Mouse (Mus musculus) cerebellum, postnatal 10 days (tissue): Measurements from ENCODE around the gene Dtnbp1.

Experiments
- DNase-seq, 2 experiments: peaks; one replicate each; pipeline ENCODE4 v3.0.0; 2021; ENCODE audit warnings: mixed read lengths in 2 of 2

Dtnbp1 gene

GRCm38 (mm10) chr13:45001228-45001910 is 578 bp downstream of the Dtnbp1 start:
- DNase-seq: peak; percentile 67 to 69

GRCm38 (mm10) chr13:45000836-45001227 is 1.1 kb downstream of the Dtnbp1 start:
- peak; percentile 60 to 62 for DNase-seq

DNA sequence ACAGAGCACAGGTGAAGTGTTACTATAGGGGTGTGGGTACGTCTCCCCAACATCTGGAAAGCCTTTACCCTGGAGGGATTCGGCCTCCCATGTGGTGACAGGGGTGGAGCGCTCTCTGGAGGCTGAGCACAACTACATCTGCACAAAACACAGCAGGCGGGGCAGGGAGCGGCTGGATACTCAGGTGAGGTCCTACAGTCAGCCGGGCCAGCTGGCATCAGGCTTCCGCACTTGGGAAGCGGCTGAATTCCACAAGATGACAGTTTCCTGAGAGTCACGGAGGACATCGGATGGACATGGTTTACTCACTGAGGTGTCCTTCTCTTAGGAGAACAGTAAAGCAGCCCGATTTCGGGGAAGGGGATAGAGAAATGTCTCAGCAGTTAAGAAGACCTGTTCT is 2.7 kb downstream of the Dtnbp1 start:
- no peak for DNase-seq

- no peak for DNase-seq
Observed at GRCm38 (mm10) chr13:44996339-44996738, 5.6 kb downstream of the Dtnbp1 start.

- DNase-seq: no peak
Observed at GRCm38 (mm10) chr13:44992550-44993205, 9.3 kb downstream of the Dtnbp1 start.

DNA sequence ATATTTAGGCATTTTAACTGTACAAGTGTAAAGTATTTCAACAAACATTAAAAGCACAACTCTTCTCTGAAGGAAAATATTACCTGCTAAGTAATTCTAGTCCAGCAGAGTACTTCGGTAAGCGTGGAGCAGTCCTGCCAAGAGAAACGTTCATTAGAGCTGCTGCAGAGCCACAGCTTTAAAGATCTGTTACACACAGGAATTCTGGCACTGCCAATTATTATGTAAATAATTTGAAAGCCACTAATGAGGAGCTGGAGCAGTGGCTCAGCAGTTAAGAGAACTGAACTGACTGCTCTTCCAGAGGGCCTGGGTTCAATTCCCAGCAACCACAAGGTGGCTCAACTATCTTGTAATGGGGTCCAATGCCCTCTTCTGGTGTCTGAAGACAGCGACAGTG is 10.0 kb downstream of the Dtnbp1 start:
- no peak for DNase-seq

GRCm38 (mm10) chr13:44990073-44990682 is 11.8 kb downstream of the Dtnbp1 start:
- DNase-seq: no peak

- DNase-seq: no peak
Observed at GRCm38 (mm10) chr13:44986352-44986751, 15.6 kb downstream of the Dtnbp1 start.

DNA sequence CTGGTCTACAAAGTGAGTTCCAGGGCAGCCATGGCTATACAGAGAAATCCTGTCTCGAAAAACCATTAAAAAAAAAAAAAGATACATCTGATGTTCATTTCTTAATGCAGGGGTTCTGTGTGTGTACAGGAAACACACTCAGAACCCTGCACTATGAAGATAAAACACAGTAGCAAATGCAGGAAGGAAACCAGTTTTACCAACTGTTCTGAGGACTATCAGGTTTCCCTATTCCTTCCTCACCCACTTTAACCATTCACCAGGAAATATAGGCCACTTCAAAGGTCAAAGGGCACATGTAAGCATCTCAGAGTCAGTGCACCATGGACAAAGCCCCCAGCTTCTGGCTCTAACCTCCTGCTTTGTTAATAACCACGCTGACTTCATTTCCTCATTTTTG is 16.6 kb downstream of the Dtnbp1 start:
- DNase-seq: no peak

DNA sequence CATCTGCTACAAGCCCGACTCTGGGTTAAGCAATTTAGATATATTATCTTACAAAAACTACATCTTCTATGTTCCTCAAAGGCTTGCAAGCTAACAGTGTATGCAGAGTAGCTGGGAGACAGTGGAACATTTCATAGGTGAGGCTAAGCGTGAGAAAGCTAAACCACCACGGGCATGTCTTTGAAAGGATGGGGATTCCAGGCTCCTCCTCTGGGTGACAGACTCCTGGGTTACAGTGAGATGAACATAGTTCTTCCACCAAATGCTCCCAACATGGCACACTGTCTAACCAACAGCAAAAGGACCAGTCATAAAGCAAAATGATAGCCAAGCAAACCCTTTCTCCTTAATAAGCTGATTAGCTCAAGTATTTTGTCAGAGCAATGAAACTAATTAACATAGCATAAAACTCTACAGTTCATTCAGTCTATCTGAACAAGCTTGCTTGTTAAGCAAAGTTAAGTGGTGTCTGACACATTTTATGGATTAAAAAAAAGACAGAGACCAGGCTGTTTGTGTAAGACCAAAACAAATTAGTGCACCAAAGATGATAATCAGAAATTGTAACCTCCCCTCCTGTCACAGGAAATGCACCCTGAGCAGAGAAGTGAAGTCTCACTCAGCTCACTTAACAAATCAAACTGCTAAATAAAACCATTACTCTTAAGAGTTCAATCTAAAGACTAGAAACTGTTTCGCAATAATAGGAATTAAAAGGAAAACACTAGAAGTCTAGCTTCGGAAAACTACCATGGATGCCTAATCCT is 18.1 kb downstream of the Dtnbp1 start:
- no peak for DNase-seq

DNA sequence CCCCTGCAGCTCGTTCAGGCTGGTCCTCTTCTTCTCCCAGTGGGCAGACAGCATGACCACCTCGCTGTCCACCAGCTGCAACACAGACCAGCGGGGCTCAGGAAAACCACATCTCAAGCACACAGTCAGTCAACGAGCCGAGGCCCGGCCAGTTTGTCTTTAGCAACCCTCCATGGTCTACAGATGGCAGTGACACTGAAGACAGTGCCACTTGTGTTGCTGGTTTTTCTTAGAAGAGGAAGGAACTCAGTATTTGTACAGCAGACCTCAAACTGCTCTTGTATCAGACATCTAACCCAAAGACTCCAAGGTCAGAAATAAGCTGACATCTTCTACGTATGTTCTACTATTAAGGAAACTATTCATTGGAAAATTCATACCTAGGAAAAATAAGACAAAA is 19.1 kb downstream of the Dtnbp1 start:
- DNase-seq: no peak

DNA sequence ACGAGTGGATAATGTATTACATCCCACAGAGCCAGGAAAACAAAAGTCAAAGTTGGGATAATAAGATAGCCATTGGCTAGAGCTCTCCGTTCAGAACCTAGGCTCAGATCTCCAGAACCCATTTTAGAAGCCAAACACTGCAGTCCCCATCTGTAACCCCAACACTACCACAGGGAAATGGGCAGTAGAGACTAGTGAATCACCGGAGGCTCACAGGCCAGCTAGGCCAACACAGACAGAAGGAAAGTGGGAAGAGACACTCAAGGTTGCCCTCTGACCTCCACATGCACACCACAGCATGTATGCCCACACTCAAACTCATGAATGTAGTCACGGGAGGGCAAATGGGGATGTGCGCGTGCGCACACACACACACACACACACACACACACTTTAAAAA is 22.5 kb downstream of the Dtnbp1 start:
- no peak for DNase-seq

- DNase-seq: peak in 1 of 2 experiments; percentile 43
Observed at GRCm38 (mm10) chr13:44977483-44978141, 24.3 kb downstream of the Dtnbp1 start.

GRCm38 (mm10) chr13:44977059-44977458 is 24.9 kb downstream of the Dtnbp1 start:
- DNase-seq: no peak

DNA sequence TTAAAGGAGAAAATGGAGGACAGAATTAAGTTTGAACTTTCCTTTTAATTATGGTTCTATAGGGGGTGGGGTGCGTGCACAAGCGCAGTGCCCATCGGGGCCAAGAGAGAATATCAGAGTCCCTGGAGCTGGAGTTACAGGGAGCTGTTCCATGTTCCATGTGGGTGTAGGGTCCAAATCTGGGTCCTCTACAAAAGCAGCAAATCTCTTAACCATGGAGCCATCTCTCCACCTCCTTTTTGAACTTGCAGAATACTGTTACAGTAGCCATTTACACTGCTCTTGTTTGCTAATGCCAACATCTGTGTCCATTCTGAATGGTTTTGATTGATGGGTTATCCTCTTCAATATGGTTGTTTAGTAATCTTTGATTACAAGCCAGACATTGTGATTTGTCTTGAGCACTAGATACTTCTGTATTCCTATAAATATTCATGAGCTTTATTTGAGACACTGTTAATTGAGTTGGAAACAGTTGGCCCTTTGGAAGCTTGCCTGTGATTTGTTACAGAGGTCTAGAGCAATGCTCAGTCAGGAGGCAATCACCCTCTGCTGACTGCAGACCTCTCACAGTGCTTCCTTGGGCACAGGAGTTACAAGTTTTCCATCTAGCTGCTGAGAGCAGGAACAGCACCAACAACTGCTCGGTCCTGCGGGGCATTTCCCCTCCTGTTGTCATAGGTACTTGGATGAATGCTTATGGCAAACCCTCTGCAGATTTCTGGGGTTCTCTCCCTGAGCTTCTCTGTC is 41.2 kb downstream of the Dtnbp1 start:
- DNase-seq: peak; percentile 77 to 82

GRCm38 (mm10) chr13:44957049-44957448 is 44.9 kb downstream of the Dtnbp1 start:
- DNase-seq: no peak

DNA sequence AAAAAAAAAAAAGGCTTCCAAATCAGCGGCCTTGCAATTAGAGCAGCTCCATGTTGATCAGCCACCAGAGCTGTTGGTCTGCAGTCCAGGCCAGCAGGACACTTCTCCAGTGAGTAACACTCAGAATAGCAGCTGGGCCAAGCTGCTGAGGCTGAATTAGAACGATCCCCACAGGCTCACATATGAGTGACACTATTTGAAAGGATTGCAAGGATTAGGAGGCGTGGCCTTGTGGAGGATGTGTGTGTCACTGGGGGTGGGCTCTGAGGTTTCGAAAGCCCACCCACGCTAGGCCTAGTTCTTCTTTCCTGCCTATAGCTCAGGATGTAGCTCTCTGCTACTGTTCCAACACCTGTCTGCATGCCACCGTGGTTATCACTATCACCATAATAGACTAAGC is 46.2 kb downstream of the Dtnbp1 start:
- no peak for DNase-seq

GRCm38 (mm10) chr13:44954232-44954568 is 47.7 kb downstream of the Dtnbp1 start:
- no peak for DNase-seq

DNA sequence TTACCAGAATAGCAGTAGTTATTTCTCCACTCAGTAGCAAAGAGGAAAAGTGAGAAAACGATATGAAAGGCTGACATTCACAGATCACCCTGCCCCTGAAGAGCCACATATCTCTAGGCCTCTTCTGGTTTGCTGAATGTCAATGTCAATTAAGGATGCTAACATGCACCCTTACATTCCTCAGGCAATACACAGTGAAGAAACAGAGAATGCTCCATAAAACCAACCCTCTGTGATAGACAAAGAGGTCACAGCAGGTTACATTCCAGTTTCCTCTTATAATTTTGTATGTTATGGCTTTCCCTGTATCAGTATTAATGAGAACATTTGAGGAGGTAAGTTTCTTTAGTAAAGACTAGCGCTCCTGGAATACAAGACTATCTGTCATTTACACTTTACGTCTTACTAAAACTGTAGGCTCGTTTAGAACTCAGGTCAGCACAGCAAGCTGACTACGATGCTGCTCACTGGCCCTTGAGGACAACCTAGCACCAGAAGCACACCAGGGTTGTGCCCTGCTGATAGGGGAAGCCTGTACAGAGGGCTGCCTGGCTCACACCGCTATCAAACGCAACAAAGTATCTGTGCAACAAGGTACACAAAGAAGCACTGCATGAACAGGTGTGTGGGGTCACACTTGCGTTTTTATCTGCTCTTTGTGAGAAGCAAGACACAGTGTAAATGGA is 48.3 kb downstream of the Dtnbp1 start:
- DNase-seq: no peak

DNA sequence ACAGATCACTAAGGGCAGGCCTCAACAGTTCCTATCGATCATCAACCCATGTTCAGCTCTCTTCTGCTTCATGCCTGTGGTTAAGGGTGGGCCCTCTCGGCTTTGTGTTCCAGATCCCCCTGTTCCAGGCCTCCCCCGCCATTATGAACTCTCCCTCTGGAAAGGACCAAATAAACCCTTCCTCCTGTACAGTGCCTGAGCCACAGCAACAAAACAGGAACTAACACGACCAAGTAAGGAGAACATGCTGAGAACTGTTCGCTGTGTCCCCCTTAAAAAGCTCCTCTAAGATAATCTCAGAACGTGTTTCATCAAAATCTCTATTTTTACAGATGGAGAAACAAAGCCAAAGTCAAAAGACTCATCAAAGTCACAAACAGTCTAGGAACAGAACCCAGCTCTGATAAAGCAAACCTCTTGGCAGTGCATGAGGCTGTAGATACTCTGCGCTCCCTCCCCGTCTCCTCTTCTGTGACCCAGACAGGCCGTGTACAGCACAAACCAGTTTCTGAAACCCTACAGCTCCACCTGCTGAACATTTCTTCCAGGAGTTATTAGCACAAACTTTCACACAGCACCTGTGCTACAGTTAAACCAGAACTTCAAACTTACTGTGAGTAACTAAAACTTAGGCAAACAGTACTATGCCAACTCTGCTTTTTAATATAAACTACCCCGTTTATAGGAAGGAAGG is 49.4 kb downstream of the Dtnbp1 start:
- DNase-seq: peak; percentile 39 to 53
